Mouse (Mus musculus) effector memory CD4-positive, alpha-beta T cell, adult 5 months (primary cell): ENCODE data around the gene Cfap157. TPM values are rescaled to one million over a fixed set of nuclear protein-coding genes. Genes with fewer than 3 reads are reported as not detected.

ENCODE experiments used
- polyA plus RNA-seq: library from polyadenylated mRNA; unstranded; fragments of 100-300 nt; shearing (Covaris generic); gene quantifications from one replicate; pipeline ENCODE4 v1.2.1, GENCODE M21; 2017

Cfap157 gene
- polyA plus RNA-seq, result 2.5 TPM

DNA sequence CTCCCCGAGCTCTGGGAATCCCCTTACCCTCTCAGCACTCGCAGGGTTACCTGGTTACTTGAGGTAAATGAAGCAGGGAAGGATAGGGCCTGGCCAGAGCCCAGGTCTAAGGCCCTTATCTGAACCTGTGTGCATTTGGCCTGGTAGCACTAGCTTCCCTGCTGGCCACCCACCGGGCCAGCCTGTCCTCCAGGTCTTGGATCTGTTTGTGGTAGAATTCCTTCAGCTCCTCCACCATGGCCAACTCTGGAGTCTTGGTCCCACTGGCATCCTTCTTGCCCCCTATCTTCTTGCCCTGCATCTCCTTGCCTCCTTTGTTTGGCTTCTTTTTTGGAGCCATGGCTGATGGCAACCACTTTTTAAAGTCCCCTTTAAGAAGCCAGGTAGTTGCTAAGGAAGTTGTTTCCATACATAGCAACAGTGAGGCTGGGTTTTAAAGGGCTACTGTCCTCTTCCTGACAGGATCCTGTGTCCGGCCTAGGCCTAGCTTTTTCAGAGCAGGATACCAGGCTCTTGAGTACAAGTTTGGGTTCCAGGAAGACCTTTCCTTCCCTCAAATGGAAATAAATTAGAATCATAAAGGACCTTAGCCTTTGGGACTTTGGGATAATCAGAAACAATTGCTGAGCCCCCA lies at the start of gene Cfap157:
Cfap157 (minus strand) TSS at position 381 of the 634 bp plus-strand sequence.

DNA sequence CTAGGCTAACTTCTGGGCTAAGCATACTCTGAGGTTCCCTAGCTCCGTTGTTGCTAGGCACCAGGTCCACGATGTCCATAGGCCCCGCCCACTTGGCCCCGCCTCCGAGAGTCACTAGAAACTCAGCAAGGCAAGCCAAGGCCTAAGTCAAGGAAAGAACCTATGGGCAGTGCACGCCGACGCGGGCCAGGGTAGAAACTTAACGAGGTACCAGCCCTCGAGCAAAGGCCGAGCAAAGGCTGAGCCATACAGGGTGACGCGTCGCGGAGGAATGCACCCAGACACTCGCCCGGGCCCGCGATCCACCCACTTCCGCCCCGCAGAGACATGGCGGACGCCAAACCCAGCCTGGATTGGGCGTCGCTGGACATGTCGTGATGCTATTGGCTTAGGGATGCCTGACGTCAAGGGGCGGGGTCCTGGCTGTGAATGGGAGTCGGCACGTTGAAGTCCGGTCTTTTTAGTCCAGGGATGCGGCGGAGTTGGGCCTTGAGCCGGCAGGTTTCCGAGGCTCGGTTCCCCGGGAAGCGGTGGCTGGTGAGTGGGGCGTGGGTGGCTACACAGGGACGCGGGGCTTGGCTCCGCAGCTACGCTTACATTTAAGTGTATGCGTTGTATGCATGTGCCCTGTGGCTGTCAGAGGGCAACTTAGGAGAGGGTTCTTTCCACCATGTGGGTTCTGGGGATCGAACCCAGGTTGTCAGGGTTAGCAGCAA lies 8.7 kb downstream of the Cfap157 start, which contains the start of the genes Ttc16 and Ptrh1:
Ttc16 (minus strand) TSS at position 275 of the 716 bp plus-strand sequence.
Ptrh1 (plus strand) TSS at position 428 of the 716 bp plus-strand sequence.

DNA sequence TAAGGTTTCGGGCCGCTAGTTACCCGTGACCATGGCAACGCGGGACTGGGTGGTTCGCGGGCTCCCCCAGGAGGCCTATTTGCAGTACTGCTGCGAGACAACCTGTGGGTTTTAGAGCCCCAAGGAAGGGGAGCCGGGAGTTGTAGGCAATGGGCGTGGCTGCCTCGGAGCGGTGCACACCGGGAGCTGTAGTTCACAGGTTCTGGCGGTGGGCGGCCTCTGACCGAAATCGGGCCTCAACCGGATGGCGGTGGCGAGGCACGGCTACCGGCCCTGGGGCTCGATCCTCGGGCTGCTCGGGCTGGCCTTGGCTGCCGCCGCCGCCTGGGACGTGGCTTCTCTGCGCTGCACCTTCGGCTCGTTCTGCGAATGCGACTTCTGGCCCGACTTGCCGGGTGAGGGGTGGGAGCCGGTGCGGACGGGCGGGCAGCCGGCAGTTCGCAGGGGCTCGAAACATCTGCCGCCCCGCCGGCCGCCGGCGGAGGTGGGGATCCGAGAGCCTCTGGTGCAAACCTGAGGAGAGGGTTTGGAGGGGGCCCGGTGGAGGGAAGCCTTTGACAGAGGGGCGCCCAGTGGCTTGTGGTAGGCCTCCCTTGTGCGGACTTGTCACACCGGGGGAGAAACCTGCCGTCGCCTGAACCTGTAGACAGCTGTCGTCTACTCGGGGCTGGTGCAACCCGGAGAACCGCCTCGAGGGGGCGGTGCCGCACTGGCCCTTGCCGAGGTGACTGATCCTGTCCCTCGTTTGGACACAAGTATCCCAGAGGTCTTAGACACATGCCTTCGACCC lies 27.0 kb downstream of the Cfap157 start, which contains the start of gene Tor2a:
Tor2a (plus strand) TSS at position 179 of the 790 bp plus-strand sequence.

DNA sequence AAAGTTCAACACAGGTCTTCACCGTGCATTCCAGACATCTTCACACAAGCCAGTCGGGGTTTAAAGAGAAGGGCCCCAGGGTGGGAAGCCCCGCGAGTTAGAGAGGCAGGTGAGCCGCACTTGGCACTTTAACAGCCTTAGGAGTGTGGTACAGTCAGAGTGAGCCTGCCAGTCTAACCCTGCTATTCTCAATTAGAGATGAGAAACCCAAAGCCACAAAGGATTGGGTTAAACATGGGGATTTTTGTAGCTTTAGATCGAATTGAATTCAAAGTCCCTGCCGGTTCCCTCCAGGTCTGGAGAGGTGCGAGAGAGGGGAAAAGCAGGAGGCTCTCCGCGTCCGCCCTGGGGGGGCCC lies 43.3 kb downstream of the Cfap157 start, which contains the start of gene 6330409D20Rik:
6330409D20Rik (minus strand) TSS at position 101 of the 357 bp plus-strand sequence.

Other genes with a start within 250 kb of the Cfap157 start
- 148 TPM for gene Fam102a, start 249.1 kb downstream of the Cfap157 start, polyA plus RNA-seq
- 68.5 TPM for gene Dpm2, start 213.6 kb downstream of the Cfap157 start, polyA plus RNA-seq
- gene Pip5kl1, start 209.6 kb downstream of the Cfap157 start, polyA plus RNA-seq, result not detected
- gene 9430097D07Rik, start 208.7 kb downstream of the Cfap157 start, polyA plus RNA-seq, result not detected
- 25.4 TPM for gene St6galnac4, start 197.3 kb downstream of the Cfap157 start, polyA plus RNA-seq
- 2.7 TPM for gene St6galnac6, start 184.7 kb downstream of the Cfap157 start, polyA plus RNA-seq
- not detected for gene Ak1, start 162.7 kb downstream of the Cfap157 start, polyA plus RNA-seq
- gene Eng, start 137.8 kb downstream of the Cfap157 start, polyA plus RNA-seq, result not detected
- gene Fpgs, start 80.3 kb downstream of the Cfap157 start, polyA plus RNA-seq, result 14.1 TPM
- gene Cdk9, start 71.4 kb downstream of the Cfap157 start, polyA plus RNA-seq, result 126 TPM
- 62.7 TPM for gene Sh2d3c, start 63.4 kb downstream of the Cfap157 start, polyA plus RNA-seq
- not detected for gene 6330409D20Rik, start 43.4 kb downstream of the Cfap157 start, polyA plus RNA-seq
- 39.1 TPM for gene Tor2a, start 27.2 kb downstream of the Cfap157 start, polyA plus RNA-seq
- 2.0 TPM for gene Ttc16, start 8.8 kb downstream of the Cfap157 start, polyA plus RNA-seq
- 12.3 TPM for gene Ptrh1, start 8.6 kb downstream of the Cfap157 start, polyA plus RNA-seq
- gene Stxbp1, start 62.8 kb upstream of the Cfap157 start, polyA plus RNA-seq, result 13.5 TPM
- 1.5 TPM for gene Fam129b, start 91.7 kb upstream of the Cfap157 start, polyA plus RNA-seq
- 42.5 TPM for gene Rpl12, start 177.1 kb upstream of the Cfap157 start, polyA plus RNA-seq
- gene Lrsam1, start 177.2 kb upstream of the Cfap157 start, polyA plus RNA-seq, result 5.4 TPM
- gene Slc2a8, start 197.7 kb upstream of the Cfap157 start, polyA plus RNA-seq, result 14.6 TPM